Mouse (Mus musculus) liver, adult 2 months (tissue): Measurements from ENCODE around the gene 4931428L18Rik. TPM values are rescaled to one million over a fixed set of nuclear protein-coding genes. Genes with fewer than 3 reads are reported as not detected.

Experiments used
- DNase-seq: peaks from one replicate; pipeline ENCODE4 v3.0.0-alpha.2; 2011; ENCODE audit warnings: low read depth, low spot score; ENCODE audit errors: extremely low read depth
- H3K27ac ChIP-seq: fragments of 200-500 bp; replicated peaks from 2 replicates; pipeline ENCODE4 v1.5.1; 2012; ENCODE audit warnings: low read depth, mild to moderate bottlenecking, control low read depth, inconsistent platforms, low read length; ENCODE audit not compliant: insufficient read depth
- H3K27me3 ChIP-seq: fragments of 200-500 bp; 2 replicates; pipeline ENCODE4 v1.6.1; 2012; ENCODE audit warnings: mild to moderate bottlenecking, moderate library complexity, low read length, inconsistent platforms; ENCODE audit not compliant: control insufficient read depth, insufficient read depth
- H3K36me3 ChIP-seq: fragments of 200-500 bp; 2 replicates; pipeline ENCODE4 v1.6.1; 2012; ENCODE audit warnings: low read length, inconsistent platforms; ENCODE audit not compliant: control insufficient read depth, insufficient read depth
- H3K4me1 ChIP-seq: fragments of 200-500 bp; 2 replicates; pipeline ENCODE4 v1.6.1; 2011; ENCODE audit warnings: low read length; ENCODE audit not compliant: control insufficient read depth, insufficient read depth
- H3K4me3 ChIP-seq: fragments of 200-500 bp; 2 replicates; pipeline ENCODE4 v1.5.1; 2011; ENCODE audit warnings: low read depth, mild to moderate bottlenecking, control low read depth, low read length, moderate library complexity; ENCODE audit not compliant: insufficient read depth
- H3K79me2 ChIP-seq: fragments of 200-500 bp; 2 replicates; pipeline ENCODE4 v1.6.1; 2012; ENCODE audit warnings: inconsistent platforms, mild to moderate bottlenecking, low read length, moderate library complexity; ENCODE audit not compliant: control insufficient read depth, insufficient read depth
- H3K9ac ChIP-seq: fragments of 200-500 bp; 2 replicates; pipeline ENCODE4 v1.6.1; 2012; ENCODE audit warnings: low read depth, mild to moderate bottlenecking, control low read depth, inconsistent platforms, low read length
- CTCF ChIP-seq: fragments of 200-500 bp; IDR thresholded peaks from 2 replicates; pipeline ENCODE4 v1.5.1; 2011; ENCODE audit warnings: low read depth, low read length, control low read depth
- POLR2A ChIP-seq: fragments of 200-500 bp; IDR thresholded peaks from 2 replicates; pipeline ENCODE4 v1.6.1; 2011; ENCODE audit warnings: low read length, control low read depth; ENCODE audit not compliant: insufficient read depth; ENCODE audit errors: extremely low read depth
- WGBS: fragments of 180-500 bp; shearing (Covaris S2); methylation state at CpG from one replicate; pipeline ENCODE4 v1.1.7; 2018; 5-methylcytosine and 5-hydroxymethylcytosine counted together
- polyA plus RNA-seq: library from polyadenylated mRNA; depleted of rRNA; stranded (reverse); fragments of >200 nt; gene quantifications from 2 replicates; pipeline ENCODE4 v1.2.3, GENCODE M21; 2012
- total RNA-seq: library from RNA; depleted of rRNA; stranded (reverse); fragments of >200 nt; gene quantifications from 2 replicates; pipeline ENCODE4 v1.2.3, GENCODE M21; 2014

4931428L18Rik gene
- total and polyA plus RNA-seq, 2 experiments = 0.31 to 0.55 TPM

GRCm38 (mm10) chr1:31149671-31150070, 72.8 kb downstream of the 4931428L18Rik start:
- WGBS = 67% methylated on average over 6 of the region's 6 CpGs
- no peaks in the 10 kb centered on the region for H3K4me1 ChIP-seq
- no peak overlapping the region for H3K27ac ChIP-seq
- no peaks in the 10 kb centered on the region for H3K27me3 ChIP-seq
- H3K79me2 ChIP-seq = no peaks in the 10 kb centered on the region
- TF ChIP-seq CTCF = no peak
- TF ChIP-seq POLR2A = no peak
- H3K36me3 ChIP-seq = no peaks in the 10 kb centered on the region
- H3K9ac ChIP-seq = no peak overlapping the region
- no peak overlapping the region for H3K4me3 ChIP-seq
- no peak for DNase-seq

- Histone ChIP-seq H3K79me2 (no peaks in the 10 kb centered on the region), H3K4me3 (no peak overlapping the region), H3K27me3 (no peaks in the 10 kb centered on the region), H3K27ac (no peak overlapping the region), H3K36me3 (no peaks in the 10 kb centered on the region), H3K4me1 (no peaks in the 10 kb centered on the region), H3K9ac (no peak overlapping the region)
- no peak for DNase-seq
- TF ChIP-seq CTCF (no peak), POLR2A (no peak)
- 80% methylated on average over 2 of the region's 2 CpGs for WGBS
Measured at GRCm38 (mm10) chr1:31143571-31143970, 78.9 kb downstream of the 4931428L18Rik start.

- peak; percentile 3 for DNase-seq
- no peak for TF ChIP-seq CTCF
- TF ChIP-seq POLR2A = no peak
- Histone ChIP-seq H3K27ac (no peak overlapping the region), H3K4me3 (no peak overlapping the region), H3K36me3 (no peaks in the 10 kb centered on the region), H3K27me3 (no peaks in the 10 kb centered on the region), H3K9ac (no peak overlapping the region), H3K4me1 (no peaks in the 10 kb centered on the region), H3K79me2 (no peaks in the 10 kb centered on the region)
- 34% methylated on average over 8 of the region's 8 CpGs for WGBS
Measured at GRCm38 (mm10) chr1:31142288-31143094, 80.0 kb downstream of the 4931428L18Rik start.

GRCm38 (mm10) chr1:31138387-31138786, 84.1 kb downstream of the 4931428L18Rik start:
- no peak for DNase-seq
- H3K27me3 ChIP-seq = no peaks in the 10 kb centered on the region
- no peak overlapping the region for H3K4me3 ChIP-seq
- H3K27ac ChIP-seq = no peak overlapping the region
- no peak overlapping the region for H3K9ac ChIP-seq
- no peaks in the 10 kb centered on the region for H3K36me3 ChIP-seq
- no peaks in the 10 kb centered on the region for H3K79me2 ChIP-seq
- H3K4me1 ChIP-seq = no peaks in the 10 kb centered on the region
- 84% methylated on average over 3 of the region's 3 CpGs for WGBS
- no peak for TF ChIP-seq CTCF
- TF ChIP-seq POLR2A = no peak

GRCm38 (mm10) chr1:31113466-31113865, 109.0 kb downstream of the 4931428L18Rik start:
- WGBS = 18% methylated on average over 4 of the region's 4 CpGs
- no peak overlapping the region for H3K27ac ChIP-seq
- H3K79me2 ChIP-seq = no peaks in the 10 kb centered on the region
- peak; percentile 75 for DNase-seq
- no peaks in the 10 kb centered on the region for H3K36me3 ChIP-seq
- no peaks in the 10 kb centered on the region for H3K4me1 ChIP-seq
- no peak overlapping the region for H3K9ac ChIP-seq
- TF ChIP-seq POLR2A (no peak), CTCF (no peak)
- H3K27me3 ChIP-seq = no peaks in the 10 kb centered on the region
- no peak overlapping the region for H3K4me3 ChIP-seq

- Histone ChIP-seq H3K9ac (no peak overlapping the region), H3K4me1 (no peaks in the 10 kb centered on the region), H3K36me3 (no peaks in the 10 kb centered on the region), H3K4me3 (no peak overlapping the region), H3K79me2 (no peaks in the 10 kb centered on the region), H3K27me3 (no peaks in the 10 kb centered on the region), H3K27ac (no peak overlapping the region)
- no peak for DNase-seq
- TF ChIP-seq POLR2A = no peak
- TF ChIP-seq CTCF = no peak
- 91% methylated on average over 3 of the region's 3 CpGs for WGBS
Measured at GRCm38 (mm10) chr1:31107961-31108360, 114.5 kb downstream of the 4931428L18Rik start.
